Mouse (Mus musculus) liver, postnatal 0 days (tissue): ENCODE measurements around the gene E130309D02Rik.

Source experiments
- CTCF ChIP-seq: sonication (generic); IDR thresholded peaks from 2 replicates; pipeline ENCODE4 v1.5.1; 2016; ENCODE audit warnings: antibody characterized with exemption, low read depth
- EP300 ChIP-seq: IDR thresholded peaks from 2 replicates; pipeline ENCODE4 v1.6.1; 2016; ENCODE audit warnings: antibody characterized with exemption, low read depth, mild to moderate bottlenecking

GRCm38 (mm10) chr5:143299686-143300085 is 15.5 kb downstream of the E130309D02Rik start:
- TF ChIP-seq CTCF (peak; percentile 88), EP300 (no peak)
